32 mouse cellular contexts compared by ENCODE assay signal in genomic region chr9:29426261-29426660, GRCm38 (mm10).
"Had no signal": no experiment of that assay in that cellular context is flagged by ENCODE, and none has a peak within 500 bp of the region (broad histone marks: within the 10 kb centered on the region; RNA-seq: fewer than 3 reads in every experiment).

No protein-coding gene starts in this region.

- DNase-seq: heart, postnatal 10 days; heart, postnatal 36 days; heart, postnatal 4 days; kidney, adult 11 months; kidney, adult 18-20 months; kidney, adult 8-10 months; kidney, adult 9 months; kidney, postnatal 10 days; kidney, postnatal 14 days; kidney, postnatal 25 days; kidney, postnatal 36 days; kidney, postnatal 4 days; layer of hippocampus, adult 9-11 months; layer of hippocampus, postnatal 36 days had no signal

- H3K27ac ChIP-seq: heart, embryonic 13.5 days; heart, embryonic 15.5 days; hindbrain, embryonic 10.5 days; hindbrain, embryonic 12.5 days; hindbrain, embryonic 13.5 days; hindbrain, embryonic 14.5 days; hindbrain, embryonic 15.5 days; intestine, embryonic 15.5 days; kidney, embryonic 15.5 days; kidney, postnatal 0 days; layer of hippocampus, adult 2 months; left cerebral cortex, adult 2 months had no signal

- H3K27me3 ChIP-seq: hindbrain, embryonic 12.5 days; hindbrain, embryonic 13.5 days; hindbrain, embryonic 15.5 days; intestine, embryonic 15.5 days; kidney, embryonic 15.5 days had no signal

- H3K36me3 ChIP-seq: heart, embryonic 12.5 days; heart, embryonic 13.5 days; heart, embryonic 15.5 days; hindbrain, embryonic 10.5 days; hindbrain, embryonic 12.5 days; hindbrain, embryonic 13.5 days; hindbrain, embryonic 15.5 days; intestine, embryonic 15.5 days; kidney, embryonic 15.5 days had no signal

- H3K4me2 ChIP-seq: heart, embryonic 11.5 days; heart, embryonic 12.5 days; heart, embryonic 13.5 days; heart, embryonic 15.5 days; hindbrain, embryonic 12.5 days; hindbrain, embryonic 13.5 days; hindbrain, embryonic 14.5 days; hindbrain, embryonic 15.5 days; intestine, embryonic 15.5 days; kidney, embryonic 15.5 days had no signal

- ATAC-seq: hindbrain, embryonic 16.5 days; inflammation-experienced regulatory T-cells, adult 6 months; intestine, embryonic 15.5 days; intestine, embryonic 16.5 days; intestine, postnatal 0 days had no signal

- H3K4me3 ChIP-seq: heart, embryonic 12.5 days; heart, embryonic 13.5 days; heart, embryonic 15.5 days; hindbrain, embryonic 10.5 days; hindbrain, embryonic 12.5 days; hindbrain, embryonic 13.5 days; hindbrain, embryonic 15.5 days; intestine, embryonic 15.5 days; kidney, embryonic 15.5 days; layer of hippocampus, adult 2 months; left cerebral cortex, adult 2 months had no signal

- H3K9ac ChIP-seq: heart, embryonic 12.5 days; heart, embryonic 13.5 days; heart, embryonic 15.5 days; hindbrain, embryonic 12.5 days; hindbrain, embryonic 13.5 days; hindbrain, embryonic 14.5 days; hindbrain, embryonic 15.5 days; intestine, embryonic 15.5 days; kidney, embryonic 15.5 days had no signal

- H3K9me3 ChIP-seq: heart, embryonic 12.5 days; heart, embryonic 13.5 days; heart, embryonic 15.5 days; hindbrain, embryonic 10.5 days; hindbrain, embryonic 12.5 days; hindbrain, embryonic 13.5 days; hindbrain, embryonic 15.5 days; intestine, embryonic 15.5 days; kidney, embryonic 15.5 days had no signal

- H3K4me1 ChIP-seq: intestine, embryonic 15.5 days had no signal
